Mouse (Mus musculus): ENCODE measurements around the gene Bcar1. TPM values are rescaled to one million over a fixed set of nuclear protein-coding genes. Genes with fewer than 3 reads are reported as not detected.
A peak's percentile ranks its signal among the peaks of the same experiment; 100 is the strongest.

Bcar1 gene
- total RNA-seq, 2 experiments from 2014 or later: not detected

- ATAC-seq (replicated peaks; ENCODE audit: poor library complexity, severe bottlenecking): no peak
Measured at GRCm38 (mm10) chr8:111718937-111719336, 24.7 kb downstream of the Bcar1 start.

- ATAC-seq (replicated peaks; ENCODE audit: poor library complexity, severe bottlenecking): no peak
Measured at GRCm38 (mm10) chr8:111717866-111718265, 25.7 kb downstream of the Bcar1 start.

- no peak for ATAC-seq (replicated peaks; ENCODE audit: poor library complexity, severe bottlenecking)
Measured at GRCm38 (mm10) chr8:111717488-111717792, 26.2 kb downstream of the Bcar1 start.

- no peak for ATAC-seq (replicated peaks; ENCODE audit: poor library complexity, severe bottlenecking)
Measured at GRCm38 (mm10) chr8:111716603-111717487, 26.8 kb downstream of the Bcar1 start.

GRCm38 (mm10) chr8:111715514-111715913 lies 28.1 kb downstream of the Bcar1 start:
- no peak for ATAC-seq (replicated peaks; ENCODE audit: poor library complexity, severe bottlenecking)

GRCm38 (mm10) chr8:111714295-111714694 lies 29.3 kb downstream of the Bcar1 start:
- ATAC-seq (replicated peaks; ENCODE audit: poor library complexity, severe bottlenecking): no peak

- no peak for ATAC-seq (replicated peaks; ENCODE audit: poor library complexity, severe bottlenecking)
Measured at GRCm38 (mm10) chr8:111713817-111714216, 29.8 kb downstream of the Bcar1 start.

- ATAC-seq (replicated peaks; ENCODE audit: poor library complexity, severe bottlenecking): no peak
Measured at GRCm38 (mm10) chr8:111713291-111713690, 30.3 kb downstream of the Bcar1 start.

- ATAC-seq (replicated peaks; ENCODE audit: poor library complexity, severe bottlenecking): peak; percentile 54
Measured at GRCm38 (mm10) chr8:111712588-111712987, 31.0 kb downstream of the Bcar1 start.

- no peak for ATAC-seq (replicated peaks; ENCODE audit: poor library complexity, severe bottlenecking)
Measured at GRCm38 (mm10) chr8:111712135-111712534, 31.5 kb downstream of the Bcar1 start.

GRCm38 (mm10) chr8:111710777-111711485 lies 32.7 kb downstream of the Bcar1 start:
- ATAC-seq (replicated peaks; ENCODE audit: poor library complexity, severe bottlenecking): no peak

GRCm38 (mm10) chr8:111709223-111709622 lies 34.4 kb downstream of the Bcar1 start:
- no peak for ATAC-seq (replicated peaks; ENCODE audit: poor library complexity, severe bottlenecking)

GRCm38 (mm10) chr8:111708265-111708664 lies 35.3 kb downstream of the Bcar1 start:
- ATAC-seq (replicated peaks; ENCODE audit: poor library complexity, severe bottlenecking): no peak

- no peak for ATAC-seq (replicated peaks; ENCODE audit: poor library complexity, severe bottlenecking)
Measured at GRCm38 (mm10) chr8:111705699-111706098, 37.9 kb downstream of the Bcar1 start.

GRCm38 (mm10) chr8:111705222-111705621 lies 38.4 kb downstream of the Bcar1 start:
- ATAC-seq (replicated peaks; ENCODE audit: poor library complexity, severe bottlenecking): no peak

GRCm38 (mm10) chr8:111704585-111704984 lies 39.0 kb downstream of the Bcar1 start:
- no peak for ATAC-seq (replicated peaks; ENCODE audit: poor library complexity, severe bottlenecking)

GRCm38 (mm10) chr8:111701380-111701779 lies 42.2 kb downstream of the Bcar1 start:
- ATAC-seq (replicated peaks; ENCODE audit: poor library complexity, severe bottlenecking): no peak

GRCm38 (mm10) chr8:111700740-111701139 lies 42.9 kb downstream of the Bcar1 start:
- ATAC-seq (replicated peaks; ENCODE audit: poor library complexity, severe bottlenecking): no peak

- no peak for ATAC-seq (replicated peaks; ENCODE audit: poor library complexity, severe bottlenecking)
Measured at GRCm38 (mm10) chr8:111700201-111700600, 43.4 kb downstream of the Bcar1 start.

- ATAC-seq (replicated peaks; ENCODE audit: poor library complexity, severe bottlenecking): no peak
Measured at GRCm38 (mm10) chr8:111699035-111699434, 44.6 kb downstream of the Bcar1 start.

GRCm38 (mm10) chr8:111697655-111698054 lies 46.0 kb downstream of the Bcar1 start:
- ATAC-seq (replicated peaks; ENCODE audit: poor library complexity, severe bottlenecking): no peak

GRCm38 (mm10) chr8:111695441-111695840 lies 48.2 kb downstream of the Bcar1 start:
- ATAC-seq (replicated peaks; ENCODE audit: poor library complexity, severe bottlenecking): no peak

Measured in granulocyte monocyte progenitor cell, adult 5-6 weeks (primary cell).